Mouse (Mus musculus): ENCODE measurements around the gene Gprin1.
"Not testable (repeated sequence)": the region's sequence is repeated elsewhere in the genome, so short reads cannot be mapped to it uniquely, and the experiment has no call there.

Gprin1 gene

GRCm38 (mm10) chr13:54749864-54750411, at the start of gene Gprin1:
Gene Gprin1, minus strand, starts transcription at chr13:54749874.
- no peak for DNase-seq (ENCODE audit: low spot score)

GRCm38 (mm10) chr13:54798740-54799139, 49.1 kb upstream of the Gprin1 start:
- DNase-seq (ENCODE audit: low spot score) = no peak

GRCm38 (mm10) chr13:54797861-54798643, 48.4 kb upstream of the Gprin1 start:
- DNase-seq (ENCODE audit: low spot score) = no peak

- no peak for DNase-seq (ENCODE audit: low spot score)
Observed at GRCm38 (mm10) chr13:54797356-54797755, 47.7 kb upstream of the Gprin1 start.

- DNase-seq (ENCODE audit: low spot score) = no peak
Observed at GRCm38 (mm10) chr13:54794843-54795242, 45.2 kb upstream of the Gprin1 start.

GRCm38 (mm10) chr13:54794002-54794577, 44.4 kb upstream of the Gprin1 start:
- DNase-seq (ENCODE audit: low spot score) = no peak

- peak; percentile 74 for DNase-seq (ENCODE audit: low spot score)
Observed at GRCm38 (mm10) chr13:54792259-54793230, 42.9 kb upstream of the Gprin1 start.

- DNase-seq (ENCODE audit: low spot score) = peak; percentile 54
Observed at GRCm38 (mm10) chr13:54789561-54790397, 40.1 kb upstream of the Gprin1 start.

GRCm38 (mm10) chr13:54788740-54789560, 39.3 kb upstream of the Gprin1 start, which contains the start of gene Tspan17:
Gene Tspan17, plus strand, starts transcription at chr13:54789377.
- DNase-seq (ENCODE audit: low spot score) = peak; percentile 96

GRCm38 (mm10) chr13:54787591-54787990, 37.9 kb upstream of the Gprin1 start:
- DNase-seq (ENCODE audit: low spot score) = not testable (repeated sequence)

- DNase-seq (ENCODE audit: low spot score) = no peak
Observed at GRCm38 (mm10) chr13:54783698-54784097, 34.0 kb upstream of the Gprin1 start, which contains the start of gene Eif4e1b. Gene Eif4e1b, plus strand, starts transcription at chr13:54783998.

GRCm38 (mm10) chr13:54783235-54783634, 33.6 kb upstream of the Gprin1 start:
- no peak for DNase-seq (ENCODE audit: low spot score)

GRCm38 (mm10) chr13:54781086-54781485, 31.4 kb upstream of the Gprin1 start:
- no peak for DNase-seq (ENCODE audit: low spot score)

GRCm38 (mm10) chr13:54780592-54780991, 30.9 kb upstream of the Gprin1 start:
- peak; percentile 77 for DNase-seq (ENCODE audit: low spot score)

- DNase-seq (ENCODE audit: low spot score) = no peak
Observed at GRCm38 (mm10) chr13:54767012-54767411, 17.3 kb upstream of the Gprin1 start.

- DNase-seq (ENCODE audit: low spot score) = no peak
Observed at GRCm38 (mm10) chr13:54766192-54766768, 16.6 kb upstream of the Gprin1 start, which contains the start of gene Sncb. Gene Sncb, minus strand, starts transcription at chr13:54766595.

GRCm38 (mm10) chr13:54765281-54766191, 15.9 kb upstream of the Gprin1 start:
- no peak for DNase-seq (ENCODE audit: low spot score)

- DNase-seq (ENCODE audit: low spot score) = no peak
Observed at GRCm38 (mm10) chr13:54760906-54761305, 11.2 kb upstream of the Gprin1 start.

All from testis, postnatal 14 days (tissue).